Mouse (Mus musculus): Measurements from ENCODE around the gene Nfkb1. TPM values are rescaled to one million over a fixed set of nuclear protein-coding genes. Genes with fewer than 3 reads are reported as not detected.

Gene Nfkb1
- polyA plus RNA-seq, 1 experiment from 2014 or later: 12.3 TPM

- H3K4me2 ChIP-seq (replicated peaks; ENCODE audit: low read depth, low read length): no peak overlapping the region
- no peak overlapping the region for H3K4me3 ChIP-seq (ENCODE audit: low read depth, low read length)
- no peak overlapping the region for H3K9ac ChIP-seq (ENCODE audit: low read depth, low read length)
- no peaks in the 10 kb centered on the region for H3K36me3 ChIP-seq (ENCODE audit: control insufficient read depth, insufficient read depth, low read length)
- WGBS: 68% methylated on average over 5 of the region's 5 CpGs
- H3K9me3 ChIP-seq (ENCODE audit: control insufficient read depth, low read length): no peaks in the 10 kb centered on the region
- no peaks in the 10 kb centered on the region for H3K4me1 ChIP-seq (replicated peaks; ENCODE audit: control insufficient read depth, insufficient read depth, low read length)
- no peak overlapping the region for H3K27ac ChIP-seq (ENCODE audit: low read depth, low read length)
- H3K27me3 ChIP-seq (ENCODE audit: control insufficient read depth, insufficient read depth, low read length): no peaks in the 10 kb centered on the region
- DNase-seq (ENCODE audit: low spot score) (no peak), ATAC-seq (ENCODE audit: low FRiP score) (no peak)
Observed at GRCm38 (mm10) chr3:135552874-135553273, 138.5 kb downstream of the Nfkb1 start.

- Histone ChIP-seq H3K4me2 (replicated peaks; ENCODE audit: low read depth, low read length) (no peak overlapping the region), H3K27ac (ENCODE audit: low read depth, low read length) (no peak overlapping the region), H3K9ac (ENCODE audit: low read depth, low read length) (no peak overlapping the region), H3K4me1 (replicated peaks; ENCODE audit: control insufficient read depth, insufficient read depth, low read length) (no peaks in the 10 kb centered on the region), H3K9me3 (ENCODE audit: control insufficient read depth, low read length) (no peaks in the 10 kb centered on the region), H3K27me3 (ENCODE audit: control insufficient read depth, insufficient read depth, low read length) (no peaks in the 10 kb centered on the region), H3K36me3 (ENCODE audit: control insufficient read depth, insufficient read depth, low read length) (no peaks in the 10 kb centered on the region), H3K4me3 (ENCODE audit: low read depth, low read length) (no peak overlapping the region)
- ATAC-seq (ENCODE audit: low FRiP score) (no peak), DNase-seq (ENCODE audit: low spot score) (no peak)
- 72% methylated on average over 8 of the region's 8 CpGs for WGBS
Observed at GRCm38 (mm10) chr3:135547298-135547697, 144.0 kb downstream of the Nfkb1 start.

- Histone ChIP-seq H3K4me3 (ENCODE audit: low read depth, low read length) (no peak overlapping the region), H3K4me1 (replicated peaks; ENCODE audit: control insufficient read depth, insufficient read depth, low read length) (no peaks in the 10 kb centered on the region), H3K9me3 (ENCODE audit: control insufficient read depth, low read length) (no peaks in the 10 kb centered on the region), H3K27ac (ENCODE audit: low read depth, low read length) (no peak overlapping the region), H3K27me3 (ENCODE audit: control insufficient read depth, insufficient read depth, low read length) (no peaks in the 10 kb centered on the region), H3K4me2 (replicated peaks; ENCODE audit: low read depth, low read length) (no peak overlapping the region), H3K9ac (ENCODE audit: low read depth, low read length) (no peak overlapping the region), H3K36me3 (ENCODE audit: control insufficient read depth, insufficient read depth, low read length) (no peaks in the 10 kb centered on the region)
- ATAC-seq (ENCODE audit: low FRiP score): no peak
- DNase-seq (ENCODE audit: low spot score): no peak
- 66% methylated on average over 13 of the region's 13 CpGs for WGBS
Observed at GRCm38 (mm10) chr3:135546212-135546923, 145.0 kb downstream of the Nfkb1 start.

Other genes starting within 250 kb of the Nfkb1 start
- gene Manba, start 205.9 kb downstream of the Nfkb1 start, polyA plus RNA-seq (2014; fragmentation: Nextera tagmentation; extraction: Ambion mirVana): 3.7 and 4.8 TPM in 2 replicates
- 23.0 and 23.3 TPM in 2 replicates for gene Slc39a8, start 133.7 kb upstream of the Nfkb1 start, polyA plus RNA-seq (2014; fragmentation: Nextera tagmentation; extraction: Ambion mirVana)

Data from hindbrain, embryonic 11.5 days (tissue).